Mouse (Mus musculus): ENCODE results near the gene Klf12. TPM values are rescaled to one million over a fixed set of nuclear protein-coding genes. Genes with fewer than 3 reads are reported as not detected.

Gene Klf12
- polyA plus RNA-seq, 1 experiment from 2014 or later: 7.0 TPM

DNA sequence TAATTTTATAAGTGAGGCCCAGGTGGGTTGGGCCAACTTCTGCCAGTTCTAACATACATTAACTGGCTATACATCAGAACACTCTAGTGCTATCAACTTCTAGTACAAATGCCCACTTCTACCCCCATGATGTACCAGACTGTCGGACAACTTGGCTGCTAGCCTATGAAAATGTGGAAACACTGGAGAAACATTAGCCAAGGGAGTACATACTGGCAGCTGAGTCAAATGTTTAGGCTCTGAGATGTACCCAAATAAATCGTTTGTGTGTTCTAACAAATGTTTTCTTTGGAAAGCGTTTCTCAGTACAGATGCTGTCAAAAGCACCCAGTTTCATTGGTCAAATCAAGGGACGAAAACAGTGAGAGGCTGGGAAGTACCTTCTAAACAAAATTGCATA lies 152.0 kb downstream of the Klf12 start:
- no peak for DNase-seq (ENCODE audit: low spot score)
- H3K4me2 ChIP-seq (ENCODE audit: low read length): no peak overlapping the region
- no peaks in the 10 kb centered on the region for H3K36me3 ChIP-seq (ENCODE audit: insufficient read depth, low read length)
- no peak overlapping the region for H3K9ac ChIP-seq (ENCODE audit: low read depth, low read length)
- no peaks in the 10 kb centered on the region for H3K4me1 ChIP-seq (replicated peaks; ENCODE audit: insufficient read depth, low read length)
- 66% methylated on average over 4 of the region's 4 CpGs for WGBS
- no peak for ATAC-seq (replicated peaks; ENCODE audit: low FRiP score, low read depth)
- no peak overlapping the region for H3K4me3 ChIP-seq (replicated peaks; ENCODE audit: low read depth, low read length)
- H3K27ac ChIP-seq: no peak overlapping the region
- no peaks in the 10 kb centered on the region for H3K9me3 ChIP-seq (replicated peaks; ENCODE audit: low read length)
- no peak for TF ChIP-seq CTCF (IDR thresholded peaks at IDR 0.05; ENCODE audit: low read depth)
- no peaks in the 10 kb centered on the region for H3K27me3 ChIP-seq (ENCODE audit: insufficient read depth, low read length)

DNA sequence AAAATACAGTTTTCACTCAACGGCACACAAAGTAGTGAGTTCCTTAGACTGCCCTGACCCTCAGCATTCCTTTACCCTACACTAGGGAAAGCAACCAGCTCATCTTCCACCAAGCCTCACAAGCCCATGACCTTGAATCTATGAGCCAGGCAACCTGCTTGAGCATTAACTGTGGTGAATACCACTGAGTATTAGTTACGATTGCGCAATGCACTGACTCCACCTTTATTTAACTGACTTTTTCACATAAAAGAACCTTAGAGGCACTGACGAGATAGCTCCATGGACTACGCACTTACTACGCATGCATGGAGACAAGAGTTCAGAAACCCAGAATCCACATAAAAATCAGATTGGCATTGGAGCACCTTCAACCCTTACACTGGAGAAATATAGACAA lies 158.4 kb downstream of the Klf12 start:
- no peak overlapping the region for H3K27ac ChIP-seq
- DNase-seq (ENCODE audit: low spot score) (no peak), ATAC-seq (replicated peaks; ENCODE audit: low FRiP score, low read depth) (no peak)
- no peaks in the 10 kb centered on the region for H3K27me3 ChIP-seq (ENCODE audit: insufficient read depth, low read length)
- WGBS: 78% methylated on average over 6 of the region's 6 CpGs
- no peak for TF ChIP-seq CTCF (IDR thresholded peaks at IDR 0.05; ENCODE audit: low read depth)
- H3K4me2 ChIP-seq (ENCODE audit: low read length): no peak overlapping the region
- no peak overlapping the region for H3K4me3 ChIP-seq (replicated peaks; ENCODE audit: low read depth, low read length)
- no peaks in the 10 kb centered on the region for H3K36me3 ChIP-seq (ENCODE audit: insufficient read depth, low read length)
- no peaks in the 10 kb centered on the region for H3K9me3 ChIP-seq (replicated peaks; ENCODE audit: low read length)
- no peak overlapping the region for H3K9ac ChIP-seq (ENCODE audit: low read depth, low read length)
- no peaks in the 10 kb centered on the region for H3K4me1 ChIP-seq (replicated peaks; ENCODE audit: insufficient read depth, low read length)

DNA sequence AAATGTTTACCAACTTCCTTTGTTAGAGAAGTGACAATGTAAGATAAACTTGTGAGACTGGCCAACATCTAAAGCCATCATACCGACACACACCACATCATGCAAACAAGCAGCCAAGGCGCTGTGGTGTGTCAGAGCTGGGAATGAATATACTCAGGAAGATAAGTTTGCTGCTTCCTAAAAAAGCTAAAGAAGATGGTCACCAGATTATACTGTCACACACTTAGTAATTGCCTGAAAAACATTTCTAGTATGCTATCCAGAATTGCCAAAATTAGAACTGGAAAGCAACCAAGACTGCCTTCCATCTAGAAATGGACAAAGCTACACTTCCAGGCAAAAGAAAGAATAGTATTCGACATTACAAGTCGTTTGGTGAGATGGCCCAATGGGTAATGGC lies 163.4 kb downstream of the Klf12 start:
- no peaks in the 10 kb centered on the region for H3K4me1 ChIP-seq (replicated peaks; ENCODE audit: insufficient read depth, low read length)
- no peak for ATAC-seq (replicated peaks; ENCODE audit: low FRiP score, low read depth)
- no peak overlapping the region for H3K9ac ChIP-seq (ENCODE audit: low read depth, low read length)
- no peak overlapping the region for H3K27ac ChIP-seq
- H3K4me3 ChIP-seq (replicated peaks; ENCODE audit: low read depth, low read length): no peak overlapping the region
- H3K4me2 ChIP-seq (ENCODE audit: low read length): no peak overlapping the region
- no peak for DNase-seq (ENCODE audit: low spot score)
- no peaks in the 10 kb centered on the region for H3K36me3 ChIP-seq (ENCODE audit: insufficient read depth, low read length)
- no peaks in the 10 kb centered on the region for H3K9me3 ChIP-seq (replicated peaks; ENCODE audit: low read length)
- no peak for TF ChIP-seq CTCF (IDR thresholded peaks at IDR 0.05; ENCODE audit: low read depth)
- 93% methylated on average over 4 of the region's 4 CpGs for WGBS
- no peaks in the 10 kb centered on the region for H3K27me3 ChIP-seq (ENCODE audit: insufficient read depth, low read length)

DNA sequence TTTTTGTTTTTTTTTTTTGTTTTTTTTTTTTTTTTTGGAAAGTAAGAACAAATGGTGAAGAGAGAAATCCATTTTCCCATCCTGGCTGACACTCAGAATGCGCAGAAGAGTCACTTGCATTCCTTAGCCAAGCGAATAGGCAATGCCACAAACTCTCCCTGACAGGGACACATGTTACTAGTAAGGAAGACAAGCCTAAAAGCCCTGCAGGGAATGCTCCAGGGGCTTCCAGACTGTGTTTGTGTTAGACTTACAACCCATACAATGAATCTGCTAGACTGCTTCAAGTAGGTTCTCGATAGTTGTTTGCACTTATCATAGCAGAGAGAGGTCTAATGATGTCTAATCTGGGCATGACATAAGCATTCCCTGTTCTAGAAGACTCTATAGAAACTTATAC lies 164.6 kb downstream of the Klf12 start:
- Histone ChIP-seq H3K36me3 (ENCODE audit: insufficient read depth, low read length) (no peaks in the 10 kb centered on the region), H3K4me2 (ENCODE audit: low read length) (no peak overlapping the region), H3K4me3 (replicated peaks; ENCODE audit: low read depth, low read length) (no peak overlapping the region), H3K9ac (ENCODE audit: low read depth, low read length) (no peak overlapping the region), H3K4me1 (replicated peaks; ENCODE audit: insufficient read depth, low read length) (no peaks in the 10 kb centered on the region), H3K9me3 (replicated peaks; ENCODE audit: low read length) (no peaks in the 10 kb centered on the region), H3K27me3 (ENCODE audit: insufficient read depth, low read length) (no peaks in the 10 kb centered on the region), H3K27ac (no peak overlapping the region)
- ATAC-seq (replicated peaks; ENCODE audit: low FRiP score, low read depth) (no peak), DNase-seq (ENCODE audit: low spot score) (no peak)
- no peak for TF ChIP-seq CTCF (IDR thresholded peaks at IDR 0.05; ENCODE audit: low read depth)
- 76% methylated on average over 3 of the region's 3 CpGs for WGBS

DNA sequence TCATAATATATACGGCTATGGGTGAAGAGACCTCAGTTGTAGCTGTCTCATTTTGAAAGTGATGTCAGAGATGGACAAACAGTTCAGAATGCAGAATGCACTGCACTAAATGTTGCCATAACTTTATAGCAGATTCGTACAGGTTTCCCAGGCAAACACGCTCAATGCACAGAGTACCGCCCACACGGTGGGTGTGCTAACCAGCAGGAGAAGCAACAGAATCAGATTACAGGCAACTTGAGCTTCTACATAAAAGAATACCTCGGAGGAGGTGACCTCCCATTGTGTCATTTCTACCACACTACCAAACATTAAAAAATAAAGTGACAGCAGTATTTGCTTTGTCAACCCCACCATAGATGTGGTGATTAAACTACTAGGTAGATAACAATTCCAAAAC lies 171.1 kb downstream of the Klf12 start:
- Histone ChIP-seq H3K9me3 (replicated peaks; ENCODE audit: low read length) (no peaks in the 10 kb centered on the region), H3K4me3 (replicated peaks; ENCODE audit: low read depth, low read length) (no peak overlapping the region), H3K27me3 (ENCODE audit: insufficient read depth, low read length) (no peaks in the 10 kb centered on the region), H3K36me3 (ENCODE audit: insufficient read depth, low read length) (no peaks in the 10 kb centered on the region), H3K9ac (ENCODE audit: low read depth, low read length) (no peak overlapping the region), H3K4me2 (ENCODE audit: low read length) (no peak overlapping the region), H3K4me1 (replicated peaks; ENCODE audit: insufficient read depth, low read length) (no peaks in the 10 kb centered on the region), H3K27ac (no peak overlapping the region)
- ATAC-seq (replicated peaks; ENCODE audit: low FRiP score, low read depth) (no peak), DNase-seq (ENCODE audit: low spot score) (no peak)
- WGBS: 40% methylated on average over 6 of the region's 6 CpGs
- TF ChIP-seq CTCF (IDR thresholded peaks at IDR 0.05; ENCODE audit: low read depth): no peak

DNA sequence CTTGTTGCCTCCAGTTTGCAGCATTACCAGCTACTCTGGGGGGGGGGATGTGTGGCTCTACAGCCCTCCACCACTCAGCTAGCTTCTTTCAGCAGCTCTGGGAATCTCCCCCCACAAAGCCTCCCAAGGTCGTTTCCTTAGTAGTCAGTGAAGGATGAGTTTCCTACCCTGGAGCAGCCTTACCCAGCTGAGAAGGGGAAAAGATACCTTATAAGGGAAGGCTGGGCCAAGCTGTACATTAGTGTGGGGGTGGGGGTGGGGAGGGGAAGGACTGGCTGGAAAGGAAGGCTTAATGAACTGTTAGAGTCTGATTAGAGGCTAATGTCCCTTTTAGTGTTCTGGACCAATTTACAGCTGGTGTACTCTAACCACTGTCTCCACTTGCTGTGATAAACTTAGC lies 172.7 kb downstream of the Klf12 start:
- H3K4me1 ChIP-seq (replicated peaks; ENCODE audit: insufficient read depth, low read length): no peaks in the 10 kb centered on the region
- H3K9me3 ChIP-seq (replicated peaks; ENCODE audit: low read length): no peaks in the 10 kb centered on the region
- H3K9ac ChIP-seq (ENCODE audit: low read depth, low read length): no peak overlapping the region
- DNase-seq (ENCODE audit: low spot score) (peak; percentile 30), ATAC-seq (replicated peaks; ENCODE audit: low FRiP score, low read depth) (0 out of 2 replicates have a peak, but pooled peaks have one; percentile 25)
- H3K4me2 ChIP-seq (ENCODE audit: low read length): no peak overlapping the region
- H3K4me3 ChIP-seq (replicated peaks; ENCODE audit: low read depth, low read length): no peak overlapping the region
- H3K36me3 ChIP-seq (ENCODE audit: insufficient read depth, low read length): no peaks in the 10 kb centered on the region
- H3K27me3 ChIP-seq (ENCODE audit: insufficient read depth, low read length): no peaks in the 10 kb centered on the region
- H3K27ac ChIP-seq: no peak overlapping the region
- no peak for TF ChIP-seq CTCF (IDR thresholded peaks at IDR 0.05; ENCODE audit: low read depth)
- WGBS: 0% methylated on average over 1 of the region's 1 CpGs

DNA sequence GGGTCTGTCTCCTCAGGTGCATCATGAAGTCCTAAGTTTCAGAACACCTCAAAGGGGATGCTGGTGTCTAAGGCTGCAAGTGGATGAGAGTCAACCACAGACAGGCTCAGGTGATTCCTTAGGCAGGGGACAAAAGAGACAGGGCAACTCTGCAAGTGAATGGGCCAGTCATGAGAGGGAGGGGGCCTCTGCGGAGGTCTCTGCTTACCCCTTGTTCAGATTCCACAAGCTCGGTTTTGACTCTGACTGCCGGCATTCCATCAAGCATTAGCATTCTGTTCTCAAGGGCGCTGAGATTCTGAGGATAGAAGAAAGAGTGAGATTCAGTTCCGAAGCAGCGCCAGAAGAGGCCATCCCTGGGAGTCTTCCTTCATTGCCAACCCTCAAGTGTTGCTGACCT lies 174.9 kb downstream of the Klf12 start:
- Histone ChIP-seq H3K4me1 (replicated peaks; ENCODE audit: insufficient read depth, low read length) (no peaks in the 10 kb centered on the region), H3K9me3 (replicated peaks; ENCODE audit: low read length) (no peaks in the 10 kb centered on the region), H3K27ac (no peak overlapping the region), H3K4me3 (replicated peaks; ENCODE audit: low read depth, low read length) (no peak overlapping the region), H3K27me3 (ENCODE audit: insufficient read depth, low read length) (no peaks in the 10 kb centered on the region), H3K36me3 (ENCODE audit: insufficient read depth, low read length) (no peaks in the 10 kb centered on the region), H3K9ac (ENCODE audit: low read depth, low read length) (no peak overlapping the region), H3K4me2 (ENCODE audit: low read length) (no peak overlapping the region)
- DNase-seq (ENCODE audit: low spot score): no peak
- WGBS: 53% methylated on average over 6 of the region's 6 CpGs
- no peak for ATAC-seq (replicated peaks; ENCODE audit: low FRiP score, low read depth)
- TF ChIP-seq CTCF (IDR thresholded peaks at IDR 0.05; ENCODE audit: low read depth): no peak
